Mouse (Mus musculus) myocyte (in vitro differentiated cells): Measurements from ENCODE around the gene Ifi47. TPM values are rescaled to one million over a fixed set of nuclear protein-coding genes. Genes with fewer than 3 reads are reported as not detected.

Experiments
- H3K27me3 ChIP-seq: one replicate; pipeline ENCODE4 v1.6.1; 2011; ENCODE audit not compliant: control insufficient read depth, insufficient read depth, insufficient read length
- H3K36me3 ChIP-seq: one replicate; pipeline ENCODE4 v1.6.1; 2011; ENCODE audit not compliant: control insufficient read depth, insufficient read depth
- H3K4me2 ChIP-seq: one replicate; pipeline ENCODE4 v1.6.1; 2011; ENCODE audit warnings: low read depth, control low read depth
- H3K4me3 ChIP-seq: one replicate; pipeline ENCODE4 v1.5.1; 2011; ENCODE audit warnings: mild to moderate bottlenecking, control low read depth, moderate library complexity
- H3K79me2 ChIP-seq: one replicate; pipeline ENCODE4 v1.6.1; 2011; ENCODE audit not compliant: control insufficient read depth, insufficient read depth
- H3ac ChIP-seq: one replicate; pipeline ENCODE4 v1.6.1; 2011; ENCODE audit not compliant: control insufficient read depth, insufficient read length
- CEBPB ChIP-seq: IDR thresholded peaks from 2 replicates; pipeline ENCODE4 v1.6.1; 2011; ENCODE audit warnings: mild to moderate bottlenecking, moderate library complexity; ENCODE audit not compliant: poor library complexity, insufficient read depth, severe bottlenecking
- E2F4 ChIP-seq: IDR thresholded peaks from one replicate; pipeline ENCODE4 v1.6.1; 2011; ENCODE audit warnings: mild to moderate bottlenecking, control low read depth, moderate library complexity; ENCODE audit not compliant: insufficient read depth
- MAX ChIP-seq: IDR thresholded peaks from one replicate; pipeline ENCODE4 v1.6.1; 2011; ENCODE audit warnings: low read depth, mild to moderate bottlenecking, control low read depth
- MYOD1 ChIP-seq, 3 experiments: IDR thresholded peaks; one replicate each; pipeline ENCODE4 v1.6.1; 2011; ENCODE audit warnings: control low read depth in 2 of 3, low read depth in 2 of 3, mild to moderate bottlenecking in 2 of 3, moderate library complexity in 1 of 3; ENCODE audit not compliant: insufficient read length in 2 of 3, control insufficient read depth in 1 of 3
- MYOG ChIP-seq, 3 experiments: IDR thresholded peaks; one replicate each; pipeline ENCODE4 v1.6.1; 2011; ENCODE audit warnings: control low read depth in 2 of 3, low read depth in 2 of 3, mild to moderate bottlenecking in 2 of 3; ENCODE audit not compliant: insufficient read length in 2 of 3, control insufficient read depth in 1 of 3, insufficient read depth in 1 of 3
- POLR2A ChIP-seq: IDR thresholded peaks from one replicate; pipeline ENCODE4 v1.6.1; 2011; ENCODE audit warnings: low read depth, mild to moderate bottlenecking, control low read depth, moderate library complexity; ENCODE audit not compliant: insufficient read length
- POLR2AphosphoS2 ChIP-seq: IDR thresholded peaks from one replicate; pipeline ENCODE4 v1.6.1; 2011; ENCODE audit warnings: low read depth, control low read depth; ENCODE audit not compliant: insufficient read length
- REST ChIP-seq: IDR thresholded peaks from one replicate; pipeline ENCODE4 v1.6.1; 2011; ENCODE audit warnings: mild to moderate bottlenecking, control low read depth, moderate library complexity; ENCODE audit not compliant: insufficient read depth, insufficient read length
- SRF ChIP-seq: IDR thresholded peaks from one replicate; pipeline ENCODE4 v1.6.1; 2011; ENCODE audit warnings: low read depth; ENCODE audit not compliant: control insufficient read depth, insufficient read length
- TCF12 ChIP-seq: IDR thresholded peaks from one replicate; pipeline ENCODE4 v1.6.1; 2011; ENCODE audit warnings: mild to moderate bottlenecking, control low read depth; ENCODE audit not compliant: poor library complexity, insufficient read depth, severe bottlenecking
- TCF3 ChIP-seq: IDR thresholded peaks from one replicate; pipeline ENCODE4 v1.6.1; 2011; ENCODE audit warnings: low read depth, control low read depth; ENCODE audit not compliant: insufficient read length
- USF1 ChIP-seq: IDR thresholded peaks from one replicate; pipeline ENCODE4 v1.6.1; 2011; ENCODE audit warnings: low read depth, mild to moderate bottlenecking, control low read depth, moderate library complexity
- polyA plus RNA-seq: library from polyadenylated mRNA; unstranded; fragments of >200 nt; fragmentation: generic; extraction: Trizol; gene quantifications from one replicate; pipeline ENCODE4 v1.2.1, GENCODE M21; 2012; ENCODE audit warnings: missing spikeins

The Ifi47 gene
- polyA plus RNA-seq, 1 experiment, result 1.00 TPM

DNA sequence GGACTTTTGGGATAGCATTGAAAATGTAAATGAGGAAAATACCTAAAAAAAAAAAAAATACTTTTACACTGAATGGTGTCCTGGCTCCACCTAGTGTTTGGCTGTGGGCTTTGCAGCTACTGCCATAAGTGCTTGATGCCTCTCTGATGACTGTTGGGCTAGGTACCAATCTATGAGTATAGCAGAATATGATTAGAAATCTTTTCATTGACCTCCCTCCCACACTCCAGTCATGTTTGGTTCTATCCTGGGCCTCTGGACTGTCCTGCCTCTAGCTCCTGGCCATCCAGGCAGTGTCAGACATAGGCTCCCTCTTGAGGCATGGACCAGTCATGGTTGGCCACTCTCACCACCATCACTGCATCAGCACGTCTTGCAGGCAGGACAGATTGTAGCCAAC, 32.4 kb downstream of the Ifi47 start:
- TF ChIP-seq POLR2A (no peak), CEBPB (no peak), MYOD1 (IDR thresholded peaks at IDR 0.05; ENCODE audit: control insufficient read depth in 1 of 3, insufficient read length in 2 of 3, low read depth in 2 of 3) (no peak)
- Histone ChIP-seq H3K4me3 (no peak overlapping the region), H3K79me2 (no peaks in the 10 kb centered on the region)

DNA sequence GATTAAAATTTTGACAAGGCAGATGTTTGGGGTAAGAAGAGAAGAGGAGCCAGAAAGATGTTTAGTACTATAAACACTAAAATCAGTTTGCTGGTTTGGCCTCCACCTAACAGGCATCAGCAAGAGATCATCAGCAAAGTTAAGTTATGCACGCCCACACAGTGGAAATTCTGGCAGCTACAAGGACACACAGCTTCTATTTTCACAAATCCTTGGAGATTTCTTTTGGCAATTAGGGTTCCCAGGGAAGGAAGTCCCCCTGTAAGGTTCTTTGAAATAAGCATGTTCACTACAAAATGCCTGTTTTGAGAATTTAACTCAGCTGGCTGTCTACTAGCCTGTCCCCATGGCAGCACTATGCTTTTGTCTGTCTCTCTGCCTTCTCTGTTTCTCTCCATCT, 34.6 kb downstream of the Ifi47 start:
- no peaks in the 10 kb centered on the region for H3K27me3 ChIP-seq
- no peak for TF ChIP-seq TCF3
- TF ChIP-seq MYOD1 (IDR thresholded peaks at IDR 0.05; ENCODE audit: control insufficient read depth in 1 of 3, insufficient read length in 2 of 3, low read depth in 2 of 3), result no peak
- no peak for TF ChIP-seq MAX
- no peak for TF ChIP-seq REST
- H3ac ChIP-seq, result no peak overlapping the region
- no peaks in the 10 kb centered on the region for H3K79me2 ChIP-seq
- no peak overlapping the region for H3K4me3 ChIP-seq
- H3K4me2 ChIP-seq, result no peak overlapping the region
- no peaks in the 10 kb centered on the region for H3K36me3 ChIP-seq

More for the DNA sequence above, 32.4 kb downstream of the Ifi47 start:
- Histone ChIP-seq H3K36me3 (no peaks in the 10 kb centered on the region), H3K4me2 (no peak overlapping the region), H3ac (no peak overlapping the region), H3K27me3 (no peaks in the 10 kb centered on the region)

DNA sequence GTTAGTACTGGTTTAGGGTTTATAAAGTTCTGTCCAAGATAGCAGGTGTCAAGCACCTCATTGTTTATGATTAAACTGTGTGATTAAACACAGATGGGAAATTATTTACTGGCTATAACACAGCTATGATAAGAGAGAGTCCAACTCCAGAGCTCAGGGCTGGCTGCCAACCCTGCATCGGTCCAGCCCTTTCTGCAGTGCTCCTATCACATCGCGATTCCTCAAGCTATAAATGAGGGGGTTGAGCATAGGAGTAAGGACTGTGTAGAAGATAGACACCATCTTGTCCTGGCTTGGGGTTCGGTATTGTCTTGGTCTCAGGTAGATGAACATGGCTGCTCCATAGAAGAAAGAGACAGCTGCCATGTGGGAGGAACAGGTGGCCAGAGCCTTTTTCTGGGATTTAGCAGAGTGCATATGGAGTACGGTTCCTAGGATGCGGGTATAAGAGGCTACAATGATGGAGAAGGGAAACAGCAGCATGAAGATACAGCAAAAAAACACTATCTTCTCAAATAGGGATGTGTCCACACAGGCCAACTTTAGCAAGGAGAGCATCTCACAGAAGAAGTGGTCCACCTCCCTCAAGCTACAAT, 36.3 kb downstream of the Ifi47 start:
- H3K27me3 ChIP-seq, result no peaks in the 10 kb centered on the region
- no peak overlapping the region for H3ac ChIP-seq
- no peak overlapping the region for H3K4me2 ChIP-seq
- no peak overlapping the region for H3K4me3 ChIP-seq
- H3K36me3 ChIP-seq, result no peaks in the 10 kb centered on the region
- no peak for TF ChIP-seq CEBPB
- TF ChIP-seq MYOD1 (IDR thresholded peaks at IDR 0.05; ENCODE audit: control insufficient read depth in 1 of 3, insufficient read length in 2 of 3, low read depth in 2 of 3), result no peak
- TF ChIP-seq MAX, result no peak
- no peak for TF ChIP-seq TCF12
- TF ChIP-seq E2F4, result no peak
- TF ChIP-seq TCF3, result no peak
- no peak for TF ChIP-seq USF1
- no peak for TF ChIP-seq POLR2AphosphoS2
- TF ChIP-seq SRF, result no peak
- no peak for TF ChIP-seq POLR2A
- no peak for TF ChIP-seq REST
- TF ChIP-seq MYOG (IDR thresholded peaks at IDR 0.05; ENCODE audit: control insufficient read depth in 1 of 3, insufficient read depth in 1 of 3, insufficient read length in 2 of 3, low read depth in 2 of 3), result no peak
- no peaks in the 10 kb centered on the region for H3K79me2 ChIP-seq

DNA sequence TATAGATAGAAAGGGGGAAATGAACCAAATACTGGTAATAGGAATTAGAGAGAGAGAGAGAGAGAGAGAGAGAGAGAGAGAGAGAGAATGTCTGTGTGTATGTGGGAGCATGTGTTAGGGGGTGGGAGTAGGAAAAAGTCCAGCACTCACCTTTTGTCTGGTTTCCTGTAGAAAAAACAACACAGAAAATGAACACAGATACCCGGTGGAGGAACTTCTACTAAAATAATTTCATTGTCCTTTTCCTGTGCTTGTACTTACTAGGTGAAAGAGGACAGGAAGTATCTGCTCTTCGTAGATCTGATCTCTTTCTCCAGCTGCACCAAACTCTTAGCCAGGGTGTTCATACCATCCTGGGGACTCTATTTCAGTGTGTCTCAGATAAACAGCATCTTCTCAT, 37.8 kb downstream of the Ifi47 start:
- no peaks in the 10 kb centered on the region for H3K27me3 ChIP-seq
- no peak overlapping the region for H3ac ChIP-seq
- H3K4me3 ChIP-seq, result no peak overlapping the region
- no peak for TF ChIP-seq CEBPB
- TF ChIP-seq REST, result no peak
- TF ChIP-seq TCF3, result no peak
- no peak for TF ChIP-seq POLR2A
- TF ChIP-seq TCF12, result no peak
- no peak for TF ChIP-seq MAX
- TF ChIP-seq E2F4, result no peak
- TF ChIP-seq MYOG (IDR thresholded peaks at IDR 0.05; ENCODE audit: control insufficient read depth in 1 of 3, insufficient read depth in 1 of 3, insufficient read length in 2 of 3, low read depth in 2 of 3), result no peak
- no peak for TF ChIP-seq USF1
- TF ChIP-seq MYOD1 (IDR thresholded peaks at IDR 0.05; ENCODE audit: control insufficient read depth in 1 of 3, insufficient read length in 2 of 3, low read depth in 2 of 3), result no peak
- TF ChIP-seq SRF, result no peak
- no peak for TF ChIP-seq POLR2AphosphoS2
- no peaks in the 10 kb centered on the region for H3K36me3 ChIP-seq
- H3K79me2 ChIP-seq, result no peaks in the 10 kb centered on the region
- no peak overlapping the region for H3K4me2 ChIP-seq

DNA sequence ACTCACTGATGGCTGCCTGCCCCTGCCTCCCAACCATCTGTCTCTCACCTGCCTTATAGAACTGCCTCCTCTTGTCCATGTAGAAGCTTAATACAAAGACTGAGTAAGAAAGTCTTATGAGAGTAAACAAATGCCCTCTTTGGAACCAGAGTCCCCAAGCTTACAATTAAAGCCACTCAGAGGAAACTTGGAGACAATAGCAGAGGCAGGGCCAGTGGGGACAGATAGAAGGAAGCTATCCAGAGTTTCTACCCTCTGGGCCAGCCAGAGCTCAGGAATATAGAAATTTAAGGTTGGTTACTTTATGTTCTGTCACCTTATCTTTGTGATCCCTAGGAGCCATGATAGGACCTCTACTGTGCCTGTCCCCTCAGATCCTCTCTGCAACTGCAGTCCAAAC, 38.4 kb downstream of the Ifi47 start, which contains the start of gene Olfr1396:
Gene Olfr1396, minus strand, starts transcription at position 101 of the 400 bp plus-strand sequence.
- TF ChIP-seq TCF3 (no peak), MYOG (IDR thresholded peaks at IDR 0.05; ENCODE audit: control insufficient read depth in 1 of 3, insufficient read depth in 1 of 3, insufficient read length in 2 of 3, low read depth in 2 of 3) (no peak), POLR2A (no peak), CEBPB (no peak), TCF12 (no peak), REST (no peak), USF1 (no peak), MYOD1 (IDR thresholded peaks at IDR 0.05; ENCODE audit: control insufficient read depth in 1 of 3, insufficient read length in 2 of 3, low read depth in 2 of 3) (no peak), SRF (no peak), MAX (no peak), POLR2AphosphoS2 (no peak), E2F4 (no peak)
- Histone ChIP-seq H3ac (no peak within 1 kb of the TSS), H3K27me3 (no peaks in the 10 kb centered on the region), H3K4me2 (no peak within 1 kb of the TSS), H3K79me2 (no peaks in the 10 kb centered on the region), H3K4me3 (no peak within 1 kb of the TSS), H3K36me3 (no peaks in the 10 kb centered on the region)
